In genomic region chr2:18285175-18285574, GRCm38 (mm10) we compare ENCODE assay signal across 16 mouse cellular contexts.
DNase-seq lines count a peak whose midpoint lies in the region; TF ChIP-seq lines count a peak whose summit lies in the region.
"Had no signal": no experiment of that assay in that cellular context is flagged by ENCODE, and none has a peak within 500 bp of the region (broad histone marks: within the 10 kb centered on the region; RNA-seq: fewer than 3 reads in every experiment).

No protein-coding gene starts in this region.

- intact Hi-C loops in left cerebral cortex, adult 2 months (cut with DNase I) = no loop called here
- intact Hi-C loops in left cerebral cortex, postnatal 36 days (cut with DNase I) = no loop called here

- H3K27ac ChIP-seq in left cerebral cortex, adult 2 months = no peak overlapping the region
- H3K27ac ChIP-seq: hindbrain, embryonic 12.5 days; neural tube, embryonic 12.5 days; stomach, embryonic 15.5 days had no signal

- TF ChIP-seq CTCF in left cerebral cortex, adult 2 months (IDR thresholded peaks at IDR 0.05) = peak; percentile 20

- DNase-seq in left cerebral cortex, adult 2 months (ENCODE audit: extremely low spot score in 1 of 2, low spot score in 2 of 2) = no peak
- no peak for DNase-seq in left cerebral cortex, postnatal 36 days (ENCODE audit: low spot score in 2 of 2)
- DNase-seq in 3T3-L1 (ENCODE audit: low read depth, low spot score) = peak; percentile 29
- DNase-seq in CD4-positive helper T cell, adult 2 months (ENCODE audit: low read depth, low spot score) = peak; percentile 9
- DNase-seq in induced T-regulatory cell, adult 2 months (ENCODE audit: low read depth) = peak; percentile 25
- DNase-seq in cerebellum, adult 8-10 months = no peak
- DNase-seq in neural tube, embryonic 10.5 days (ENCODE audit: extremely low spot score, low spot score) = no peak
- DNase-seq: cerebellum, adult 9-10 months; kidney, adult 2 months; liver; lung, postnatal 10 days; midbrain, embryonic 14.5 days had no signal

- no peak overlapping the region for H3K4me3 ChIP-seq in left cerebral cortex, adult 2 months
- H3K4me3 ChIP-seq: erythroblast, embryonic 14.5 days; hindbrain, embryonic 12.5 days; neural tube, embryonic 12.5 days; stomach, embryonic 15.5 days had no signal

Comparison
In these comparisons a context has a peak if more than half of its experiments do, and no peak if none do; other contexts are left out.
1. DNase-seq: peak in 3T3-L1 (single experiment), CD4-positive helper T cell, adult 2 months (single experiment) and induced T-regulatory cell, adult 2 months (single experiment); none in left cerebral cortex, adult 2 months (0 of 2), left cerebral cortex, postnatal 36 days (0 of 2), cerebellum, adult 8-10 months (single experiment) and neural tube, embryonic 10.5 days (single experiment).